ENCODE assay signal across 8 mouse cellular contexts in genomic region chr2:181678780-181679179, GRCm38 (mm10). TPM values are rescaled to one million over a fixed set of nuclear protein-coding genes. Genes with fewer than 3 reads are reported as not detected.
DNase-seq lines count a peak whose midpoint lies in the region; ATAC-seq and TF ChIP-seq lines count a peak whose summit lies in the region.

No protein-coding gene starts in this region.

- TF ChIP-seq POLR2A in small intestine, adult 2 months (IDR thresholded peaks at IDR 0.05; ENCODE audit: low read depth, low read length), result no peak

- 48% methylated on average over 1 of the region's 1 CpGs for WGBS in intestine, postnatal 0 days
- 44% methylated on average over 1 of the region's 1 CpGs for WGBS in midbrain, embryonic 11.5 days
- 52% methylated on average over 1 of the region's 1 CpGs for WGBS in small intestine, adult 2 months

- no peaks in the 10 kb centered on the region for H3K36me3 ChIP-seq in intestine, postnatal 0 days (ENCODE audit: control insufficient read depth, insufficient read depth)
- H3K36me3 ChIP-seq in midbrain, embryonic 11.5 days (ENCODE audit: control insufficient read depth, insufficient read depth, low read length), result no peaks in the 10 kb centered on the region
- no peaks in the 10 kb centered on the region for H3K36me3 ChIP-seq in small intestine, adult 2 months (ENCODE audit: control insufficient read depth, insufficient read depth, low read length)

- intact Hi-C loops in left cerebral cortex, postnatal 36 days (cut with DNase I), result loop anchor here (2.0 to 10.0 kb wide), 2 partner anchors 20 to 284 kb away; no protein-coding TSS in a partner anchor

- H3K27ac ChIP-seq in intestine, postnatal 0 days (ENCODE audit: low read depth, low read length), result no peak overlapping the region
- no peak overlapping the region for H3K27ac ChIP-seq in midbrain, embryonic 11.5 days (ENCODE audit: low read depth, low read length)
- no peak overlapping the region for H3K27ac ChIP-seq in small intestine, adult 2 months (ENCODE audit: insufficient read depth, low read depth, low read length)

- no peak overlapping the region for H3K9ac ChIP-seq in intestine, postnatal 0 days (ENCODE audit: low read depth, low read length)
- H3K9ac ChIP-seq in midbrain, embryonic 11.5 days (ENCODE audit: low read length), result no peak overlapping the region

- H3K27me3 ChIP-seq in intestine, postnatal 0 days (replicated peaks; ENCODE audit: control insufficient read depth, insufficient read depth, low read length), result peaks cover 31% of the 10 kb centered on the region
- H3K27me3 ChIP-seq in midbrain, embryonic 11.5 days (ENCODE audit: control insufficient read depth, insufficient read depth, low read length), result peaks cover 2% of the 10 kb centered on the region; the same call in 1 of the 2 replicates
- H3K27me3 ChIP-seq in small intestine, adult 2 months (ENCODE audit: control insufficient read depth, insufficient read depth, low read length), result peaks cover 12% of the 10 kb centered on the region; the same call in 1 of the 2 replicates

- peak; percentile 79 for ATAC-seq in intestine, postnatal 0 days
- ATAC-seq in midbrain, embryonic 11.5 days (ENCODE audit: low FRiP score), result peak; percentile 53; the same call in 1 of the 2 replicates

- H3K4me1 ChIP-seq in intestine, postnatal 0 days (replicated peaks; ENCODE audit: control insufficient read depth, insufficient read depth, low read length), result 0 out of 2 replicates have a peak, but pooled peaks cover 6% of the 10 kb centered on the region
- peaks cover 16% of the 10 kb centered on the region for H3K4me1 ChIP-seq in midbrain, embryonic 11.5 days (ENCODE audit: control insufficient read depth, insufficient read depth, low read length)
- H3K4me1 ChIP-seq in small intestine, adult 2 months (ENCODE audit: control insufficient read depth, insufficient read depth, insufficient read length, low read length), result peaks cover 3% of the 10 kb centered on the region; the same call in 1 of the 2 replicates

- peak; percentile 99 for TF ChIP-seq CTCF in intestine, postnatal 0 days (IDR thresholded peaks at IDR 0.05; ENCODE audit: low read depth)
- TF ChIP-seq CTCF in small intestine, adult 2 months (IDR thresholded peaks at IDR 0.05; ENCODE audit: extremely low read depth, insufficient read length, insufficient replicate concordance, low read depth, low read length), result peak; percentile 97; the same call in 1 of the 2 replicates

- no peak overlapping the region for H3K4me3 ChIP-seq in intestine, postnatal 0 days (ENCODE audit: low read depth, low read length)
- no peak overlapping the region for H3K4me3 ChIP-seq in midbrain, embryonic 11.5 days (ENCODE audit: low read depth, low read length)
- H3K4me3 ChIP-seq in small intestine, adult 2 months (ENCODE audit: low read depth, low read length), result no peak overlapping the region

- peak; percentile 38 to 58 for DNase-seq in urinary bladder, adult 18-20 months (ENCODE audit: low spot score in 2 of 2)
- no peak for DNase-seq in urinary bladder, postnatal 10 days (ENCODE audit: low spot score)
- peak; percentile 74 for DNase-seq in embryo, embryonic 9.5 days (ENCODE audit: extremely low spot score)
- DNase-seq in heart, adult 11 months, result peak; percentile 98
- peak; percentile 71 to 75 for DNase-seq in left cerebral cortex, postnatal 36 days (ENCODE audit: low spot score in 2 of 2)
- DNase-seq in midbrain, embryonic 11.5 days (ENCODE audit: low spot score, missing footprints), result peak; percentile 94

- no peak overlapping the region for H3K4me2 ChIP-seq in intestine, postnatal 0 days (replicated peaks; ENCODE audit: low read depth)
- no peak overlapping the region for H3K4me2 ChIP-seq in midbrain, embryonic 11.5 days

- H3K9me3 ChIP-seq in intestine, postnatal 0 days (ENCODE audit: control insufficient read depth), result no peaks in the 10 kb centered on the region
- H3K9me3 ChIP-seq in midbrain, embryonic 11.5 days (ENCODE audit: control insufficient read depth, low read length), result no peaks in the 10 kb centered on the region

RNA-seq across cellular contexts. Expression of gene Tcea2, which starts 1.3 kb away (rescaled TPM):
- 6.8 and 8.0 TPM in 2 replicates for polyA plus RNA-seq in intestine, postnatal 0 days (2015; fragmentation: Nextera tagmentation; extraction: Ambion mirVana)
- 10 to 100 TPM; 64.9 to 75.5 TPM for total RNA-seq in left cerebral cortex, postnatal 36 days (2021)
- polyA plus RNA-seq in midbrain, embryonic 11.5 days (2014; fragmentation: Nextera tagmentation; extraction: Ambion mirVana), result 15.5 and 16.0 TPM in 2 replicates
- polyA plus RNA-seq in small intestine, adult 2 months (2012; rRNA removed), result 4.3 and 5.2 TPM in 2 replicates

RNA-seq across cellular contexts. Expression of gene Sox18, which starts 7.3 kb away (rescaled TPM):
- 24.7 and 28.5 TPM in 2 replicates for polyA plus RNA-seq in intestine, postnatal 0 days (2015; fragmentation: Nextera tagmentation; extraction: Ambion mirVana)
- total RNA-seq in left cerebral cortex, postnatal 36 days (2021), result 10 to 100 TPM; 11.3 to 14.7 TPM
- 12.5 and 14.6 TPM in 2 replicates for polyA plus RNA-seq in midbrain, embryonic 11.5 days (2014; fragmentation: Nextera tagmentation; extraction: Ambion mirVana)
- 39.0 and 59.8 TPM in 2 replicates for polyA plus RNA-seq in small intestine, adult 2 months (2012; rRNA removed)

RNA-seq across cellular contexts. Expression of gene Rgs19, which starts 15.0 kb away (rescaled TPM):
- 11.3 and 12.7 TPM in 2 replicates for polyA plus RNA-seq in intestine, postnatal 0 days (2015; fragmentation: Nextera tagmentation; extraction: Ambion mirVana)
- 10 to 100 TPM; 32.7 to 36.0 TPM for total RNA-seq in left cerebral cortex, postnatal 36 days (2021)
- polyA plus RNA-seq in midbrain, embryonic 11.5 days (2014; fragmentation: Nextera tagmentation; extraction: Ambion mirVana), result 61.6 and 65.4 TPM in 2 replicates
- polyA plus RNA-seq in small intestine, adult 2 months (2012; rRNA removed), result 19.9 and 24.1 TPM in 2 replicates

RNA-seq across cellular contexts. Expression of gene Lkaaear1, which starts 19.5 kb away (rescaled TPM):
- not detected in 2 replicates for polyA plus RNA-seq in intestine, postnatal 0 days (2015; fragmentation: Nextera tagmentation; extraction: Ambion mirVana)
- total RNA-seq in left cerebral cortex, postnatal 36 days (2021), result not detected
- polyA plus RNA-seq in midbrain, embryonic 11.5 days (2014; fragmentation: Nextera tagmentation; extraction: Ambion mirVana), result not detected in 2 replicates
- not detected in 2 replicates for polyA plus RNA-seq in small intestine, adult 2 months (2012; rRNA removed)

RNA-seq across cellular contexts. Expression of gene Gm29797, which starts 21.9 kb away (rescaled TPM):
- 0.26 and 0.55 TPM in 2 replicates for polyA plus RNA-seq in intestine, postnatal 0 days (2015; fragmentation: Nextera tagmentation; extraction: Ambion mirVana)
- total RNA-seq in left cerebral cortex, postnatal 36 days (2021), result under 1 TPM in 1 of 2 experiments, not detected in 1; 0.75 TPM
- not detected in 2 replicates for polyA plus RNA-seq in midbrain, embryonic 11.5 days (2014; fragmentation: Nextera tagmentation; extraction: Ambion mirVana)
- 0.29 and 0.42 TPM in 2 replicates for polyA plus RNA-seq in small intestine, adult 2 months (2012; rRNA removed)
